Mouse (Mus musculus) heart, embryonic 13.5 days (tissue): ENCODE measurements around the gene Myo1g. TPM values are rescaled to one million over a fixed set of nuclear protein-coding genes. Genes with fewer than 3 reads are reported as not detected.

Experiments used
- ATAC-seq: fragments of 200-750 bp; cut with Nextera tagmentation; 2 replicates; pipeline ENCODE4 v1.8.0; 2017; ENCODE audit warnings: moderate TSS enrichment; ENCODE audit not compliant: insufficient number of reproducible peaks, low FRiP score, low TSS enrichment; ENCODE audit errors: extremely low read depth
- H3K27ac ChIP-seq: fragments of 300-500 bp; sonication (generic); replicated peaks from 2 replicates; pipeline ENCODE4 v1.5.1; 2015; ENCODE audit warnings: moderate library complexity, mild to moderate bottlenecking, inconsistent platforms
- H3K27me3 ChIP-seq: fragments of 300-500 bp; sonication (generic); replicated peaks from 2 replicates; pipeline ENCODE4 v1.6.1; 2015; ENCODE audit warnings: mild to moderate bottlenecking, inconsistent platforms
- H3K36me3 ChIP-seq: fragments of 300-500 bp; sonication (generic); 2 replicates; pipeline ENCODE4 v1.6.1; 2015; ENCODE audit warnings: mild to moderate bottlenecking, inconsistent platforms
- H3K4me1 ChIP-seq: fragments of 300-500 bp; sonication (generic); 2 replicates; pipeline ENCODE4 v1.6.1; 2015; ENCODE audit warnings: inconsistent platforms
- H3K4me2 ChIP-seq: fragments of 300-500 bp; sonication (generic); 2 replicates; pipeline ENCODE4 v1.6.1; 2015; ENCODE audit warnings: inconsistent platforms, mild to moderate bottlenecking, moderate library complexity
- H3K4me3 ChIP-seq: fragments of 300-500 bp; sonication (generic); 2 replicates; pipeline ENCODE4 v1.5.1; 2015; ENCODE audit warnings: moderate library complexity, mild to moderate bottlenecking, inconsistent platforms
- H3K9ac ChIP-seq: fragments of 300-500 bp; sonication (generic); 2 replicates; pipeline ENCODE4 v1.6.1; 2015; ENCODE audit warnings: inconsistent platforms, mild to moderate bottlenecking, moderate library complexity
- H3K9me3 ChIP-seq: fragments of 300-500 bp; sonication (generic); 2 replicates; pipeline ENCODE4 v1.6.1; 2016; ENCODE audit warnings: inconsistent platforms
- WGBS: fragments of 180-500 bp; shearing (Covaris S2); methylation state at CpG from one replicate; pipeline ENCODE4 v1.1.7; 2015; ENCODE audit warnings: mixed read lengths; 5-methylcytosine and 5-hydroxymethylcytosine counted together
- polyA plus RNA-seq: library from polyadenylated mRNA; unstranded; fragments of >200 nt; fragmentation: Nextera tagmentation; extraction: Ambion mirVana; gene quantifications from 2 replicates; pipeline ENCODE4 v1.2.1, GENCODE M21; 2015

The Myo1g gene
- polyA plus RNA-seq, 1 experiment from 2014 or later, result 0.98 TPM

DNA sequence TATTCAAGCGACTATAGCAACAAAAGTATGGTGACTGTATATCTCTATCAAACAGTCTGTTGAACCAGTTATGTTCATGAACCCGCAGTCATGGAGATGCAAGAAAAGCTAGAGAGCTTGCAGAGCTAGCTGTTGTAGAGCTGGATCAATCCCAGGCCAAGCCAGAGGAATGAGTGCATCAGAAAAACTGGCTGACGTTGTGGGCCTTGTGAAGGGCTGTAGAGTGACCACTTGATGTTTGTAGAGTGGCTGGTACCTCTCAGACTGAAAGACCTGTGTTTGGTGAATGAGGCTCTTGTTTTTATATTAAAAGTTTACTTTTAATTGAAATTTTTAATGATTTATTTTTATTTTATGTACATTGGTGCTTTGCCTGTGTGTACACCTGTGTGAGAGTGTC lies 29.4 kb upstream of the Myo1g start:
- Histone ChIP-seq H3K4me3 (no peak overlapping the region), H3K4me2 (no peak overlapping the region), H3K4me1 (peaks cover 35% of the 10 kb centered on the region), H3K9ac (no peak overlapping the region), H3K27me3 (no peaks in the 10 kb centered on the region), H3K36me3 (peaks cover 23% of the 10 kb centered on the region), H3K9me3 (no peaks in the 10 kb centered on the region), H3K27ac (no peak overlapping the region)
- ATAC-seq, result no peak
- WGBS, result 90% methylated on average over 3 of the region's 3 CpGs

DNA sequence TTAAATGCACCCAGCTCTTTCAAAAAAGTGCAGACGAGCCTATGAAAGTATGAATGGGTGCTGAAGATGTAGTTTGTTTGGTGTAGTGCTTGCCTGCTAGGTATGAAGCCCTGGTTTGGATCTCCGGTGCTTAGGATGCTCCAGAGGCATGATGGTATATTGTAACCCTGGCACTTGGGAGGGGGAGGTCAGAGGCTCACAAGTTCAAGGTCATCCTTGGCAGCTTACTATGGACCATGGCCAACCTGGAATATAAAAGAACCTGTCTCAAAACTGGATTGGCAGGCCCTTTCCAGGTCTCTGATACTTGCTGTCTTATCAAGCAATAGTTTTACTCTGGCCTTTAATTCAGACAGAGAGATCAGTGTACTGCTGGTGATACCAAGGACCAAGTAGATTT lies 29.0 kb upstream of the Myo1g start:
- no peak overlapping the region for H3K4me3 ChIP-seq
- H3K9me3 ChIP-seq, result no peaks in the 10 kb centered on the region
- no peak overlapping the region for H3K27ac ChIP-seq
- WGBS, result 90% methylated on average over 2 of the region's 2 CpGs
- H3K36me3 ChIP-seq, result peaks cover 23% of the 10 kb centered on the region
- H3K9ac ChIP-seq, result no peak overlapping the region
- peaks cover 32% of the 10 kb centered on the region for H3K4me1 ChIP-seq
- H3K27me3 ChIP-seq, result no peaks in the 10 kb centered on the region
- H3K4me2 ChIP-seq, result no peak overlapping the region
- no peak for ATAC-seq

DNA sequence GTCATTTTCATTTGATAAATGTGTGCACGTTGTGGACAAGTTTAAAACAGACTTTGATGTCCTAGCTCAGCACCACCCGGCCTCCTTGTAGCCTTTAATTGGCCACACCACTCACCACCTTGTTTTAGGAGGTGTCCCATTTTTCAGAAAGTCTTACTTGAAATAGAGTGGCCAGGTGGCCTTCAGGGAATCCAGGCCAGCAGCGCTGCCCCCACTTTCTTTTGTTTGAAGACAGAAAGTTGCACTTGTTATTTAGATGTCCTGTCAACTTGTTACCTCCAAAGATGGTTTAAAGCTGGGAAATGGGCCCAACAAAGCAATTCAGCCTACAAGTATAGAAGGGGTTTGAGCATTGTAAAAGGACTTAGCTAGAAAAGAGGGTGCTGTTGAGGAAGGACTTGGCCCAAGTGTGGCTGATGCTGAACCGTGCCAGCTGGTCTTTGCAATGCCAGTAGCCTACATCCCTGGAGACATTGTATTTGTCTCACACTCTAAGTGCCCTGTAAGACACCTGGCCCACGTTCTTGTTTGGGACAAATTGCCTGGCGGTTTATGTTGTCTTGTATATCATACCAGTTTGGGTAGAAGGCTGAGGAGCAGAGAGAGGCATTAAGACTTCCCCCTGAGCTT lies 27.0 kb upstream of the Myo1g start:
- no peak for ATAC-seq
- Histone ChIP-seq H3K9ac (peak overlapping the region; percentile 94), H3K9me3 (no peaks in the 10 kb centered on the region), H3K36me3 (peaks cover 19% of the 10 kb centered on the region), H3K27ac (peak overlapping the region; percentile 98), H3K4me1 (peaks cover 25% of the 10 kb centered on the region), H3K4me2 (peak overlapping the region; percentile 87), H3K27me3 (no peaks in the 10 kb centered on the region), H3K4me3 (peak overlapping the region; percentile 91)
- WGBS, result 38% methylated on average over 6 of the region's 6 CpGs

DNA sequence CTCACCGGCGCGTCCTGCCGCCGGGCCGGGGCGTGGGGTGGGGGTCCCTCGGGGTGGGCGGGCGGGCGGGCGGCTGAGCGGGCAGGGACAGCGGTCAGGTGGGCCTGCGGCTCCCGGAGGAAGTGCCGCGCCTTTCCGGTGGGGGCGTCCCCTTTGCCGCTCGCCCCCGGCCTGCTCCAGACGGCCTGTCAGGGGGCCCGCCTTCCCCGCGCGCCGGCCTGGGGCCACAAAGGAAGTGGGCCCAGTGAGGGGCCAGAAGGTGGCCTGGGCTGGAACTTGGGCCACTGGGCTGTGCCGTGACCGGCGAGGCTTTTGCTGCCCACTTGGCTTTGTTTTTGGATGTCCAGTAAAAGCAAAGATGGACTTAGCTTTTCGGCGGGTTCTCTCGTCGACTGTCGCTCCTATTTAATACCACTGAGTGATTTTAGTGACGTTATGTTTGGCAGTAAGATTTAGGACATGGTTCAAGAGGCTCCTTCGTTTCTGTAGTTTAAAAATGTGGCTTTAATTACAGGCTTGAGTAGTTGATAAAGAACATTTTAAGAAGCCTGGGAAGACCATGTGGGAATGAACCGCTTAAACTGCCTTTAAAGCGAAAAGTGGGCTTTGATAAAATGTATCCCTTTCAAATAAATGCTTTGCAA lies 26.4 kb upstream of the Myo1g start:
- Histone ChIP-seq H3K9me3 (no peaks in the 10 kb centered on the region), H3K4me1 (peaks cover 25% of the 10 kb centered on the region), H3K36me3 (peaks cover 13% of the 10 kb centered on the region), H3K9ac (peak overlapping the region; percentile 94), H3K27me3 (no peaks in the 10 kb centered on the region), H3K4me3 (peak overlapping the region; percentile 91), H3K4me2 (peak overlapping the region; percentile 87), H3K27ac (peak overlapping the region; percentile 98)
- peak; percentile 69 for ATAC-seq
- WGBS, result 1% methylated on average over 30 of the region's 41 CpGs

DNA sequence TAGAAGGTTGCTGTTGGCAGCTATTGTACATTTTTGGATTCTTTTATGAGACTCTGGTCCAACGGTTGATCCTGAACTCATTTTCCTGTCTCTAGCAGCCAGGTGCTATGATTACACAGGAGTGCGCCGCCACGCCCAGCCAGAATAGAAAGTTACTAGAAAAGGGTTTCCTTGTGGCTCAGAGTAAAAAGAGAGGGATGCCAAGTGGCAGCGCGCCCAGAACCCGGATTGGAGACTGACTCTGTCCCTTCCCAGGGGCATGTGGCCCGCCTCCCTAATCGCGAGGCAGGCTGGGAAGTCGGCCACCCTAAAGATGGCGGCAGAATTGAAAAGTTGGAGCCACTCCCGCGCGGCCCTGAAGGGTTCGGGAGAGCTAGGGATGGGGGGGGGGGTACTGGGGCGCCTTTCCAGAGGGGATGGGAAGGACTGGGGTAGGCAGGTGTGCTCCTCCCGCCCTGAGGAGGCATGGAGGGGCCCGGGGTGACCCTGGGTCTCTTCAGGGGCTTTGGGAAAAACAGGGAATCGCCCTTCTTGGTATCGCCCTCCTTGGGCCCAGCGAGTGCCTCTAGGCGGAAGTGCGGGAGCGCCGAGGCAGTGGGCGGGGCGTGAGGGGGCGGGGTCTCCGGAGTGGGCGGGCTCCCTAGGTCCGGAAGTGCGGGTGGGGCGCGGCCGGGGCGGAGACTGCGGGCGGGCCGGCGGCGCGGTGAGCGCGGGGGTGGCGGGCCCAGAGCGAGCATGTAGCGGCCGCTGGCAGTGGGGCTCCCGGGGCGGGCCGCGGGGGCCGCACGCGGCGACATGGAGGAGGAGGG lies 25.6 kb upstream of the Myo1g start, which contains the start of gene Ccm2:
TSS of gene Ccm2 (plus strand) at position 683 of the 809 bp plus-strand sequence.
- peak within 1 kb of the TSS; percentile 87 for H3K4me2 ChIP-seq
- no peaks in the 10 kb centered on the region for H3K27me3 ChIP-seq
- peak within 1 kb of the TSS; percentile 94 for H3K9ac ChIP-seq
- peak within 1 kb of the TSS; percentile 91 for H3K4me3 ChIP-seq
- WGBS, result 0% methylated on average over 37 of the region's 57 CpGs
- H3K9me3 ChIP-seq, result no peaks in the 10 kb centered on the region
- peaks cover 25% of the 10 kb centered on the region for H3K4me1 ChIP-seq
- peaks cover 7% of the 10 kb centered on the region; the same call in 1 of the 2 replicates for H3K36me3 ChIP-seq
- H3K27ac ChIP-seq, result peak within 1 kb of the TSS; percentile 98
- peak; percentile 95 for ATAC-seq

DNA sequence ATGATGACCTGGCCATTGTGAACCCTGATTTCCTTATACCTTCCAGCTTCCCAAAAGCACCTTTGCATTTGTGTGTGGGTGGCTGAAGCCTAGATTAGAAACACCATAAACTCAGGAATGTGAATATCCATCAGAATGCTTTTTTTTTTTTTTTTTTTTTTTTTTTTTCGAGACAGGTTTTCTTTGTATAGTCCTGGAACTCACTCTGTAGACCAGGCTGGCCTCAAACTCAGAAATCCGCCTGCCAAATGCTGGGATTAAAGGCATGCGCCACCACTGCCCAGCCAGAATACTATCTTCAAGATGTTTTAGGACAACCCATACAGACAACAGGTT lies 25.1 kb upstream of the Myo1g start:
- H3K4me2 ChIP-seq, result peak overlapping the region; percentile 87
- peaks cover 25% of the 10 kb centered on the region for H3K4me1 ChIP-seq
- 26% methylated on average over 3 of the region's 3 CpGs for WGBS
- H3K9ac ChIP-seq, result peak overlapping the region; percentile 94
- H3K9me3 ChIP-seq, result no peaks in the 10 kb centered on the region
- no peak for ATAC-seq
- H3K4me3 ChIP-seq, result peak overlapping the region; percentile 91
- peak overlapping the region; percentile 98 for H3K27ac ChIP-seq
- H3K36me3 ChIP-seq, result 0 out of 2 replicates have a peak, but pooled peaks cover 4% of the 10 kb centered on the region
- H3K27me3 ChIP-seq, result no peaks in the 10 kb centered on the region

DNA sequence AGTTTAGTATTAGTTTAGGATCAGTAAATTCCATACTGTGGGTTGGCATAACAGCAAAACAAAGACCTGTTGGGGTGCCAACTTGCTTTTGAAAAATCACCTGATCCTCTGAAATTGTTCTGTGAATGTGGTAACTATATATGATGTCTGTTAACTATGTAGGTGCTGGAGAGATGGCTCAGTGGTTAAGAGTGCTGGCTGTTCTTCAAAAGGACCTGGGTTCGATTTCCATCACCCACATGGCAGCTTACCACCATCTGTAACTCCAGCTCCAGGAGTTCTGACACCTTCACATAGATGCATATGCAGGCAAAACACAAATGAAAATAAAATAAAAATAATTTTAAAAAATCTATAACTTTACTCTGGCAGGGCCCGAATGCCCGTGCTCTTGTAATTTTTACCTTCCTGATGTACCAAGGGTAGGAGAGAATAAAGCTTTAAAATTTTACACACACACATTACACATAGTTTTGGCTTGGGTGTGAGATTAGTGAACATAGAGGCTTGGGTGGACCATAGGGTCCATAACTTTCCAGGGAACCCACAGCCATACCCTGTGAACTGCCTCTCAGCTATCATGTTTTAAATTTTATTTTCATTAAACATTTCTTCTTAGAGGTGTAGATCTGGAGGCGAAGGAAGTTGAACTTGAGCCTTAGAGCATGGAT lies 24.6 kb upstream of the Myo1g start:
- H3K4me3 ChIP-seq, result no peak overlapping the region
- no peak overlapping the region for H3K9ac ChIP-seq
- no peaks in the 10 kb centered on the region for H3K9me3 ChIP-seq
- no peak for ATAC-seq
- H3K4me1 ChIP-seq, result peaks cover 25% of the 10 kb centered on the region
- H3K27me3 ChIP-seq, result no peaks in the 10 kb centered on the region
- 94% methylated on average over 4 of the region's 4 CpGs for WGBS
- 0 out of 2 replicates have a peak, but pooled peaks cover 4% of the 10 kb centered on the region for H3K36me3 ChIP-seq
- peak overlapping the region; percentile 98 for H3K27ac ChIP-seq
- H3K4me2 ChIP-seq, result peak overlapping the region; percentile 87

DNA sequence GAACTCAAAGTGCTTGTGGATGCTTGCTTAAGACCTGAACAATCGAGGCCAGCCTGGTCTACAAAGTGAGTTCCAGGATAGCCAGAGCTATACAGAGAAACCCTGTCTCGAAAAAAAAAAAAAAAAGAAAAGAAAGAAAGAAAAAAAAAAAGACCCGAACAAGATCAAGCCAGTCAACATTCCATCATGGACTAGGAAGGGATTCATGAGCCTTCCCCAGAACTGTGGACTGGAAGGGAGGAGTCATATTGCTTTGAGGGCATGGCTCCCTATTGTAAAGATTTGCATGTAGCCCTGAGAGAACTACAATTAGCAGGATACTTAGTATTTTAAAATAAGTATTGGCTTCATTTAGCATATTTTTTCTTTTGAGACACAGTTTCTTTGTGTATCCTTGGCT lies 23.9 kb upstream of the Myo1g start:
- Histone ChIP-seq H3K27me3 (no peaks in the 10 kb centered on the region), H3K4me3 (no peak overlapping the region), H3K27ac (no peak overlapping the region), H3K36me3 (0 out of 2 replicates have a peak, but pooled peaks cover 4% of the 10 kb centered on the region), H3K9ac (no peak overlapping the region), H3K4me2 (no peak overlapping the region), H3K4me1 (peaks cover 24% of the 10 kb centered on the region), H3K9me3 (no peaks in the 10 kb centered on the region)
- WGBS, result 67% methylated on average over 3 of the region's 3 CpGs
- ATAC-seq, result no peak

DNA sequence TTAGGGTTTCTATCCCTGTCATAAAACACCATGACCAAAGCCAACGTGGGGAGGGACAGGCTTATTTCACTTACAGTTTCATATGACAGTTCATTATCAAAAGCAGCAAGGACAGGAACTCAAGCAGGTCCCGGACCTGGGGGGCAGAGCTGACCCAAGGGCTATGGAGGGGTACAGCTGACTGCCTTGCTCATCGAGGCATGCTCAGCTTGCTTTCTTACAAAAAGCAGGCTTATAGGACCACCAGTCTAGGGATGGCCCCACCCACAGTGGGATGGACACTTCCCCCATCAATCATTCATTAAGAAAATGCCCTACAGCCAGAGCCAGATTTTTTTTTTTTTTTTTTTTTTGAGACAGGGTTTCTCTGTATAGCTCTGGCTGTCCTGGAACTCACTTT lies 10.0 kb upstream of the Myo1g start:
- Histone ChIP-seq H3K4me3 (no peak overlapping the region), H3K9me3 (0 out of 2 replicates have a peak, but pooled peaks cover 2% of the 10 kb centered on the region), H3K4me1 (peaks cover 23% of the 10 kb centered on the region), H3K27me3 (no peaks in the 10 kb centered on the region), H3K9ac (no peak overlapping the region), H3K4me2 (no peak overlapping the region), H3K36me3 (peaks cover 10% of the 10 kb centered on the region), H3K27ac (no peak overlapping the region)
- no peak for ATAC-seq
- 72% methylated on average over 3 of the region's 3 CpGs for WGBS

DNA sequence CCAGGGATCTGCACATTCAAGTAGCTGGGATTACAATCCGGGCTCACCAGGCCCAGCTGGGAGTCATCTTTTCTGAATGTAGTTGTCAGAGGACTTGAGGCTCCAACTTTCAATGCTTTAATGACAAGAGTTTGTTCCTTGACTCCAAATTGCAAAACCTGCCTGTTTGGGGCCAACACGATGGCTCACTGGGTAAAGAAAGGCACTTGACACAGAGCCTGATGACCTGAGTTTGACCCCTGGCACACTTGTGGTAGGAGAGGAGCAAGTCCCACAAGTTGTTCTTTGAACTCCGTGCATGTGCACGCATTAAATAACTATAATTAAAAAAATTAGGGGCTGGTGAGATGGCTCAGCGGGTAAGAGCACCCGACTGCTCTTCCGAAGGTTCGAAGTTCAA lies 9.2 kb upstream of the Myo1g start:
- Histone ChIP-seq H3K9me3 (0 out of 2 replicates have a peak, but pooled peaks cover 2% of the 10 kb centered on the region), H3K27ac (no peak overlapping the region), H3K4me1 (peaks cover 23% of the 10 kb centered on the region), H3K27me3 (no peaks in the 10 kb centered on the region), H3K4me3 (no peak overlapping the region), H3K4me2 (no peak overlapping the region), H3K36me3 (peaks cover 18% of the 10 kb centered on the region), H3K9ac (no peak overlapping the region)
- 81% methylated on average over 8 of the region's 8 CpGs for WGBS
- no peak for ATAC-seq
